Mouse (Mus musculus): ENCODE measurements around the gene Anks1b. TPM values are rescaled to one million over a fixed set of nuclear protein-coding genes. Genes with fewer than 3 reads are reported as not detected.

The Anks1b gene
- total RNA-seq, 2 experiments from 2014 or later = 0.09 to 0.17 TPM

DNA sequence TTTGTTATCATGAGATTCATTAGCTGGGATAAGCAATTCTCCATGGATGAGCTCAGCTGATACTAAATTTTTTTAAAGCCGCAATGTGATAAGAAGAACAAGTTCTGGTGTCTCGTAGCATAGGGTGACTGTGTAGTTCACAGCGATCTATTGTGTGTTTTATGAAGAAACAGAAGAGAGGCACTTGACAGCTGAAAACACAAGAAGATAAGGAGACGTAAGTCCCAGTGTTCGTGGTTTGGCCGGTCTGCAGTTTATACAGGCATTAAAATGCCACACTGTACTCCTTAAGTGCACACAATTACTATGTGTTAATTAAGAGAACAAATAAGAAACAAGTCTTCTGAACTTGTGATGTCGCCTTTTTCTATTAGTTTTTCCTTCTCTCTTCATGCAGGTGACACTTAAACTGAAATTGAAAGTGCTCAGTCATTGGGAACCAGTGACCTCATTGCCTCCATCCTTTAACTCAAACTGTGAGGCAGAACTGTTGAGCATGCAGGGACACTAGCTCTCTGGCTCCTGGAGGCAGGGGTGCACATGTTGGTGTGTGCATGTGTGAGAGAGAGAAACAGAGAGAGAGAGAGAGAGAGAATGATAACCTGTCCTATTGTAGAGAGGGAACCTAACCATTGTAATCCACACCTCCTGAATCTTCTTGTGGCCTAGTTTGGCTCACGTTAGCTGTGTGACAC lies 935.5 kb downstream of the Anks1b start:
- DNase-seq (ENCODE audit: low spot score) = no peak

DNA sequence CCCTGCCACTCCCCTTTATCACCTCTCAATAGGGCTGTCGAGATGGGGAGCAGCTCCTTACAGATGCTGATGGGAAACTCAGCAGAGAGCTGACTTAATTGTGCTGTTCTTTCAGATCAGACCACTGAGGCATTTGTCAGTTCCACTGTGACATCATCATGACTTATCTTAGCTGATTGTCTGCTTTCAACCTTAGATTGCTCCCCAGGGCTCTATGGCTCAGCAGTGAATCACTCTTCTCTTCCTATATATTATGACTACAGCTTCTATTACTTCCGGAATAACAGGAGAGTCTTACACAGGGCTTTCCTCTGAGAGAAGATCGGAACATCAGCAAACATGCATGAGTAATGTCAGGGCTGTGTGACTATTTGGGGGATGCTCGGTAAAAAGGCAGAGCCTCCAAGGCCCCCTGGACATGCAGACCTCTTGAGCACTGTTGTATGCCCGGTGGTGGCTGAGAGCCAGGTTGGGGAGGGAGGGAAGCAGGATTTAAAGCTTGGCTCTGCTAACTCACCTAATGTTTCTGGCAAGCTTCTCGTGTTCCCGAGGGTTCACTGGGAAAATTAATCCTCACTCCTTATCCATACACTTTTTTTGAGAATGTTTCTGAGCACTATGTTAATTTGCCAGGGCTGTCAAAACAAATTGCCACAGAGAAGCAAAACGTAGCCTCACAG lies 936.7 kb downstream of the Anks1b start:
- no peak for DNase-seq (ENCODE audit: low spot score)

DNA sequence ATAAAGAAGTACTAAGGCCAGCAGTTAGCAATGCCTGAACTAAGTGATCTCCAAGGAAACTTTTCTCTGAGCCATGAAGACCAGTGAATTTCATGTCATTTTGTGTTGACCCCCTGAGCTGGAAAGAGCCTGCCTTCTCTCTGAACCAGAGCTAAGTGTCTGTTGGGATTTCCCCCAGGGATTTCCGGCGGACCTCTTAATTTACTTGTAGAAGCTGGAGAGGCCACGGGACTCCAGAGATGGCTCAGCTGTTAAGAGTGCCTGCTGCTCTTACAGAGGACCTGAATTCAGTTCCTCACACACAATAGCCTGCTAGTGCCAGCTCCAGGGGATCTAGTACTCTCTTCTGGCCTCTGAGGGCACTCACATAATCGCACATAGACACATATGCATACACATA lies 938.1 kb downstream of the Anks1b start:
- DNase-seq (ENCODE audit: low spot score) = no peak

DNA sequence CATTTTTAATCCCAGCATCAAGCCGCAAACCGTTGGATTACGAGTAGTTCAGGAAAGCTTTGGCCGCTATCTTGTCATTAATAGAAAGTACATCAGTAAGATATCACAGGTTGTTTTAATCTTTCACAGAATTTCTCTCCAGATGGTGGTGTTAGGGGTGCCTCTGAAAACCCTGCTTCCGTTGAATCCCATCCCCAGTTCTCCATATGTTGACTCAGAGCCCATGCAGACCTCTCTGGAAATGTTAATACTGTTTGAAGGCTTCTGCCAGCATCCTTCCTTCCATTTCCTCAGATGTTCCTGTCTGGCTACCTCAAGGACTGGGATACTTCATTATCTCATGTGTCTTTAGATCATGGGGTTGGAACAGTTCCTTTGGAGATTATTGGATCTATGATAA lies 940.0 kb downstream of the Anks1b start:
- DNase-seq (ENCODE audit: low spot score) = no peak

DNA sequence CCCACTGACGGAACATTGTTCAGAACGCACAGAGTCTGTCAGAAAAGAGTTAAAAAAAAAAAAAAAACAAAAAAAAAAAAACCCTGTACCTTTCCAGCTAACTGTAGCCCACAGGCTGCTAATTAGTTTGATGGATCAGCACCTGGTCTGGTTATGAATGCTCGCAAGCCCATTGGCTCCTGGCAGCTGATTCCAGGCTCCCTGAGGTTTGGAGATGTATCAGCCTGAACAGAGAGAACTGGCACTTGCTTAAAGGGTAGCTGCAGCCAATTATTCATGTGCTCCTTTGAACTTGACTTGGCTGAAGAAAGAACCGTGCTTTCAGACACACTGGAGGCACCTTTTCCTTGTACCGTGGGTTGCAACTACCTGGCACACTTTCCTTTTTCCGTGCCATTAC lies 941.1 kb downstream of the Anks1b start:
- no peak for DNase-seq (ENCODE audit: low spot score)

DNA sequence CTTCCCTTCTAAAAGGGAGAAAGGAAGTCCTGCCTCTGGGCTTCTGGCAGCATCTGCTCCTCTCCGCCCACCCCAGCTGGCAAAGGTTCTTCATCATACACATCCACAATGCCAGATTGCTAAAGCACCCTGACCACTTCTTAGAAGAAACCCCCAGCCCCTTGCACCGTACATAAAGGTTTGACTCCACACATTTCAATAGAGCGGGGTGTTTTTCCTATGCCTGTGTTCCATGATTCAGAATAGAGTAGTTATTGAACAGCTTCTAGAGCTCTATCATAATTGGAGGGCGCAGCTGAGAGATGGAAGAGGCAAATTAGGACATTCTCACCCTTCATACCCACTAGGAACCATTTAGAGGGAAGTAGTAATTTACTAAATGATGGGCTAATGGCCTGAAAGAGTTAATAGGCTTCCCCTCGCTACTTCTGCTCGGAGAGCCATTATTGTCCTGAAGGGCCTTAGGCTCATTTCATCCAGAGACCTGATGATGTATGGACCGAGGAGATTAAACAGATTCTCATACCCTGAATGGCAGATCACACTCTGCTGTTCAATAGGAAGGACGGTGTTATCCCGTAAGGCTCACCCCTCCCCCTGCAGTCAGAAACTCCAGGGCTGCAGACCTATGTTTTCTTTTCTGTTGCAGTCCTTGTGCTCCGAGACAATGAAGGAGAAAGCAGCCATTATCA lies 945.1 kb downstream of the Anks1b start:
- DNase-seq (ENCODE audit: low spot score) = no peak

DNA sequence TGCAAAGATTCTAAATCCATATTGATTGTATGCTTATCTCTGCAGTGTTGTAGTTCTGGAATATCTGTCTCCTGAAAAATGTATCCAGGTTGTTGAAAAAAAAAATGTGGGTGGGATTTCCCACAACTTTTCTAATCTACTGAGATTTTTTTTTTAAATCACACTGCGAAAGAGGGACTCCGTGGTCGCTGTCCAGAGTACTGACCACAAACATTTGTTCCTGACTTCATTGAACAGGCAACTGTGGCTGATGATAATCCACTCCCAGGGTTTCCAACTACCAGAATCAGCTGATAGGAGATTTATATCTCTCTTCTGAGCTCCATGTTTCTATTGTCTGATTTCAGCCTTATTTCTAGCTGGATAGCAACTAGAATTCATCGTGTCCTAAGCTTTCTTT lies 950.1 kb downstream of the Anks1b start:
- no peak for DNase-seq (ENCODE audit: low spot score)

DNA sequence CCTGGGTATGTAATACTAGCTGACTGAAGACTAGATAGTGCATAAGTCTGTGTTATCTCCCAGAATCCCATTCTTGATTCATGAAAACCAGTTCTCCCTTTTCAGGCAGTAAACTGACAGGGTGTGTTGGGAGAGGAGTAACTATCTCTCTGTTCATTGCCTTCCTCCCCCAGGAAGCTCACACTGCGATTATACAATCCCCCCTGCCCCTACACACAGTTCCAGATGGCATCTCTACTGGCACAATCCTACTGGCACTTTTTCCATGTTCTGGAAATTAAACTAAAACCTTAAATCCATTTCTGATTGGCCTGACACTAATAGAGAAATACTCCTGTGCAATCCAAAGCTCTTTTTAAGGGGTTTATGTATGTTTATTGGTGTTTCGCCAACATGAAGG lies 951.4 kb downstream of the Anks1b start:
- no peak for DNase-seq (ENCODE audit: low spot score)

DNA sequence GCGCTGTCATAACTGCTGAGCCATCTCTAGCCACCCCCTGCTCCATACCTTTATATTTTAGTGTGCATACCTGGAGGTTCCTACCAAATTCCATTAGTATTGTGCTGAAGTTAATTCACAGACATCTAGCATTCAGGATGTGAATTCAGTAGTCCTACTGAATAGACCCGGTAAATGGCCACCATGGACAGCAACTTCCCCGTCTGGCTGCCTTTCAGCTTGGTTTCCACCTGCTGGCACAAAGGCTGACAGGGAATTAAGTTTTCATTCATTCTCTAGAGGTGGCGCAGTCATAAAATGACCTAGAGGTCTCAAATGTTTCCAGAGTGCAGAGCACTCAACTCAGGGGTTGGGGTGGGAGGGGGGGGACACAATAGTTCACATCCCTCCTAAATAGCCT lies 953.6 kb downstream of the Anks1b start:
- no peak for DNase-seq (ENCODE audit: low spot score)

DNA sequence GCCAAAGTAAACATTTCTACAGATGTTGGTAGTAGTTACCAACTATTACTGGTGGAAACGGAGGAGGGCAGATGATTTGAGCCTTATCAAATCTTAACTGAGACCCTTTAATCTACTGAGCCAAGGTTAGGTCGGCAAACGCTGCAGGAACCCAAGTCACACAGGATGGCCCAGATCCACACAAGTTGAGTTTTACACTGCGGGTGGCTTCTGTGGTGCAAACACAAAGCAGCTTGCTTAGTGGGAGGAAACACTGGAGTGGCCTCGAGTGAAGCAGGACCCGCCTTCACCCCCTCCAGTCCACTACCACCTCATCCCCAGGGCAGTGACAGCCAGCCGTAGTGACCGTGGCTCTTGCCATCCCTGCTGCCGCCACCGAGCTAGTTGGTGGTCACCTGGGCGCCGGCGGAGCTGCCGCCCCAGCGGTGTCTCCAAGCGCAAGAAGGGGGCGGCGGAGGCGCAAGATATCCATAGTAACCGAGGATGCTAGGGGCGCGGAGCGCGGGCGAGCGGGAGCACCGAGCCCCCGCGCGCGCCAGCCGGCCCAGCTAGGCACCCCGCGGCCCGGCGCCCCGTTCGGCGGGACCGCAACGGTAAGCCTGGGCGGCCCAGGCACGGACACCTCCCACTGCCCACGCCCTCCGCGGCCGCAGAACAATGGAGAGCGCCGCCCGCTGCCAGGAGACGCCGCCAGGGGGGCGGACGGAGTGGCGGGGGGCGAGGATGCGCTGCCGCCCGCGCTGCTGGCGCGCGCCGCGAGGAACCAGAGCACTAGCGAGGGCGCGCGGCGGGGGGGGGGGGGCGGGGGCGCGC lies 955.5 kb downstream of the Anks1b start:
- DNase-seq (ENCODE audit: low spot score) = no peak

DNA sequence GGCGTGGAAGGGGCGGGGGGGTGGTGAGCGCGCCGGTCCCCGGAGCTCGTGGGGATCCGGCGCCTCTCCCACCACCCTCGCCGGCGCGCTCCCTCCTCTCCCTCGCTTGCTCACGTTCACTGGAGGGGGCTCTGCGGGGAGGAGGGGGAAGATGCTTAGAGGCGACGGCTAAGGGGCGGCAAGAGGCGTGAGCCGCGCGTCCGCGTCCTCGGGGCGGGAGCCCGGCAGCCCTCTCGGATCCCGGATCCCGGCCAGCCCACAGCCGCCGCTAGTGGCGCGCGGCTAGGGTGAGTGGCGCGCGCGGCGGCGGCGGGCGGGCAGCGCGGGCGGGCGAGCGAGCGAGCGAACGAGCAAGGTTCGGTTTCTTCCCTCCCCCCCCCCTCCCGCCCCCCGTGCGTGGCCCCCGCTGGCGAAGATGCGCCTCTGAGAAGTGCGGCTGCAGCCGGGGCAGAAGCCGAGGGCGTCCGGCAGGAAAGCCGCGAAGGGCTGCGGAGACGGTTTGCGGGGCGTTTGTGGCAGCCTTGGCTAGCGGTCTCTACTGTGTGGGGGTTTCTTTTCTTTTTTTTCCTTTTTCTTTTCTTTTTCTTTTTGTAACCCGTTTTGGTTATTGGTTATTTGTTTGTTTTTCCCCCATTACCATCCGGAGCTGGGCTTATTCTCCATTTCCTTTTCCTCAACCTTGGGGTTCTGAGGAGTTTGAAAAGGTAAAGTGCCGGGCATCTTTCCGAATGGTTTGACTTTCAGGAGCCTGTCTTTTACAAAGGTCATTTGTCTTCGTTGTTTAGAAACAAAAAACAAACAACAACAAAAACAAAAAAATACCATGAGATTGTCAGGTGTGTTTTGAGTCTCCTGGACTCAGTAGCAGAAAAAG lies 956.3 kb downstream of the Anks1b start:
- DNase-seq (ENCODE audit: low spot score) = no peak

DNA sequence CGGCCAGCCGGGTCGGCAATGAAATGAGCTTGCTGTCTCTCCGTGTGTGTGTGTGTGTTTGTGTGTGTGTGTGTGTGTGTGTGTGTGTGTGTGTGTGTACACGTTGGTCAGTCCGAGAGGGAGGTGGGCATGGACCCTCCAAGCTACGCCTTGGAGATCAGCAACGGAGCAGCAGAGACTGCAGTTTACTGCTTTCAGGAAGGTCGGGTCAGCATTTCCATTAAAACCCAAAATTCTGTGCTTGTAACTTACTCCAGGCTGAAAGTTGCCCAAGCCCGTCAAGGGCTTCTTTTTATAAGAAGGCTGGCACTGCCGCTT lies 956.9 kb downstream of the Anks1b start:
- no peak for DNase-seq (ENCODE audit: low spot score)

DNA sequence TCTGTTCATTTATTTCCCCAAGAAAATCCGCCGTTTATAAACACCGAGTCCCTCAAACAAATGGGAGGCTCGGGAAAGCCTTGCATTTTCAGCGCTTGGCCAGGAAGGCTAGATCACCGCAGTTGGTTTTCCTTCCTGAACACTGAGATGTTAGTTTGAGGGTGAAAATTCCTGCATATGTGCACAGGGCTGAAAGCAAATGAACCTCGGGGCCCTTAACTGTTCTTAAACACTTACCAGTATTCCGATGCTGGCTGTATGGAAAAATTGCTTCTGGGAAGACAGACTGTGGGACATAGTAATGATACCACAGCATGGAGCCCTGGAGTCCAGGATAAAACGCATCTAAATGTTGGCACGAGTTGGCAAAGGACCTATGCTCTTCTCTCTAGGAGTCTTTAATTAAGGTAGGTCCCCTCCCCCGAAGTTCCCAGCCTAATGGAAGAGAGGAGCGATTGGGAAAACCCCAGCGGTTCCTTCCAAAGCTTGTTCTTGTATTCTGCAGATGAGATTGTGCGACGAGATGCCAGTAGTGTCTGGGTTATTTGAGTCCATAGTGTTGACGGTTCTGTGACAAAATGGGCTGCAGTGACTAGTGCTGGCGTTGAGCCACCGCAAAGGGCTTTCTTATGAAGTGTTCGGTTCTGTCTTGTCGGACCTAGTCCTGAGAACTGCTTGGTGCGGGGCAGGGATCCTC lies 957.4 kb downstream of the Anks1b start:
- DNase-seq (ENCODE audit: low spot score) = no peak

DNA sequence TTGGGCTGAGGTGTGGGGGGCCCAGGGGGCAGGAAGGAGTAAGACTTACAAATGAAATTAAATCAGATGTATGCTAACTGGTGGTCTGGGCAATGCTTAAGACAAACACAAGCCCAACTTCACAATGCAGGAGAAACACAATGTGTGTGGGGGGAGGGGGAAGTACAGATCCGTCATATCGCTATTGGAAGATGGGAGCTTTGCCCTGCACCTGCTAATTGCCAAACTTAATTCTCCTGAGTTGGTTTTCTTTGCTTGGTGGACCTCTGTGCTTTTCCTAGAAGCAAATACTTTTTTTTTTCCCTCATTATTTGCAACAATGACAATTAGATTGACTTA lies 957.9 kb downstream of the Anks1b start:
- DNase-seq (ENCODE audit: low spot score) = no peak

DNA sequence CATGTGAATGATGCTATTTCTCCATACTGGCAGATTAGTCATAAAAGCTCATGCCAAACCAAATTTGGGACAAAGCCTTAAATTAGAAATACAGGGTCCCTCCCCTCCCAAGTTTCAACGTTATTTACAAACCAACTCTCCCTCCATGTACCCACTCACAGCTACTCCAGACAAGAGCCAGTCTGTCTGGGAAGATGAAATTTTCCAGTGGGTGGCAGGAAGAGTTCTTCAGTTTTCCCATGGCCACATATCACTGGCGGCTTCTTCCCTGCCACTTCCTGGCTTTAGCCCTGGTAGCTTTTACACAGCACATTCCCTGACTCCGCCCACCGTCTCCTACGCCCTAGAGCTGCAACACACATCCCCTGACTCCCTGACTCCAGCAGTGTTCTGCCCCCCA lies 961.0 kb downstream of the Anks1b start:
- DNase-seq (ENCODE audit: low spot score) = no peak

DNA sequence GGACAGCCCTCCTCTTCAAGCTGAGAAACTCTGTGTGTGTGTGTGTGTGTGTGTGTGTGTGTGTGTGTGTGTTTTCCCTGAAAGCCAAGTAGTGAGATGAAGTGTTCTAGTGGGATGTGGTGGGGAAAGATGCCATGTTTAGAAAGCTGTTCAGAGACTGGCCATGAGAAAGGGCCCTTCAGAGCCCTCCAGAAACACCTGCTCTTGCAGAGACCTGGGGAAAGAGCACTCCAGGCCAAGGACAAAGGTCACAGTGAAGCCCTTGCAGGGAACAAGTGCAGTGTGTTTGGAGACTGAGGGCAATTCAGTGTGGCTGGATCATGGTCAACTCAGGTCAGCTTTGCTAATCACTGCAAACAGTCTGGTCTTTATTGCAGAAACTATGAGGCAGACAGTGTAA lies 961.9 kb downstream of the Anks1b start:
- no peak for DNase-seq (ENCODE audit: low spot score)

DNA sequence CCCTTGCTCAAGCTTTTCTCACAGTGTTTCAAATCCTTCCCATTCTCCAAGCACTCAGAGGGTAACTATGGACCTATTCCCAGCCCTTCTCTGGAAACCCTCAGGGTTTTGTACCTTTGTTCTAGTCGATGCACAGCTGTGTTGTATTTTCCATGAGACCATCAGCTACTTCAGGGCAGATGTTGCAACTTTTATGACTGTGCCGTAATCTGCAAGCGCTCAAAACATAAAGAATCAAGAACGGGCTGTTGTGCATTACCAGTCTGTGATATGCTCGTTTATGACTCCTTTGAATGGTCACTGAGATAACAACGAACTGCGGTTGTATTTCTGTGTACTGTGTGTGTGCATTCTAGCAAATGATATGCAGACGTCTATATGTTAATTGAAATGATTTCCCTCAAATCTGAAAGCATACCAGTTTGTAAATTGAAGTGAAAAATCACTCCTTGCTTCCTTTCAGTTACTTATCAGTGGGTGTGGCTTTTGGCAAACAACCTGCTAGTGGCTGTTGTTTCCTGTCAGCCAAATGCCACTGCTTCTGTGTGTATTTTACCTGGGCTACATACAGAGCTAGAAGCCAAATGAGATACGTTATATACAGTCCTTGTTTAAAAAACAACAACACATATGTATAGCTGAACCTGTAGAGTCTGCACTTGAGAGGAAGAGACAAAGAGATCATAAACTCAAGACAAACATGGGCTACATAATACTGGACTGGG lies 966.5 kb downstream of the Anks1b start:
- no peak for DNase-seq (ENCODE audit: low spot score)

DNA sequence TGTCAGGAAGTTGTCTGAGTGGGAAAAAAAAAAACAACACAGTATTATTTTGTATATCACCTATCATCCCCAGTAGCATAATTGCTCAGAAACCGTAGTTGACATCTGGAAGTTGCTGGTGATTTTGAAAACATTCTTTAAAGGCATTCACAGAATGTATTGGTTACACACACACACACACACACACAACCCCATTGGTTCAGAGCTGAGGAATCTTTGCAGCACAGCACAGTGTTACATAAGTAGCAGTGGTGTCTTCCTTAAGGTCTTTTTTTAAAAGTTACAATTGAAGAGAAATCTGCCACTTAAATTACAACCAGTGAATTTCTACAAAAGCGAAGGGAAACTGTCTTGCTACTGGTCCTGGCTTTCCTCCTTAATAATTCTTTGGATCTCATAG lies 969.1 kb downstream of the Anks1b start:
- DNase-seq (ENCODE audit: low spot score) = no peak

DNA sequence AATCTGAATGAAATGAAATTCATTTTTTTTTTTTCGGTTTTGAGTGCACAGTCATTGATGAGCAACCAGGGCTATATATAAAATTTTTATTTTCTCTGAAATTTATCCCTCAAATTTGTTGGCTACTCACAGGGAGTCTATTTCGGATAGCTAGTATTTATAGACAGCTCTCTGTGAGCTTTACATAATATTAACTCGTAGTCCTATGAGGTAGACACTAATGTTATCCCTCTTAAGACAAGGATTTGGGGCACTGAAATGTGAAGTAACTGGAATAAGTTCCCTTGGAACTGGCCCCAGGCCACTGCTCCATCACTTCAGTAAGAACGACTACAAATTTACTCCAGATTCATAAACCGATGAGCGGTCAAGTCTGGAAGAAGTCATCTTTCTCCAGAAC lies 977.8 kb downstream of the Anks1b start:
- DNase-seq (ENCODE audit: low spot score) = no peak

DNA sequence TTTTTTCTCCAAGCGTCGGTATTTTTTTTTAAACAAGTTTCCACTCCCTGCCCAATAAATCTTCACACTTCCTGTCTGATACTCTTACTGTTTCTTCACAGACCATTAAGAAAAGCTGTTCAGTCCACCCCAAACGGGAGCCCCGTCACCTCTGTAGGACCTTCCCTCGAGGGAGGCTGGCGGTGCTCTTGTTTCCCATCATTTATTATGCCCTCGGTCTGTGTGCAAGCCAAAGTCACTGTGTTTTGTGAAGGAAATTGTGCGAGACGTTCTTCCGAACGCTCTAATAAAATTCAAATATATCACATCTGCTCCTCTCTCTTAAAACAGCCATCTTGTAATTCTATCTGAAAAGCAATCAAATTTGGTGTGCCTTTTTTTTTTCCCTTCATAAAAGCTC lies 978.7 kb downstream of the Anks1b start:
- no peak for DNase-seq (ENCODE audit: low spot score)
